Mouse (Mus musculus) effector memory CD4-positive, alpha-beta T cell, adult 5 months (primary cell): Measurements from ENCODE around the gene Tnfrsf26. TPM values are rescaled to one million over a fixed set of nuclear protein-coding genes. Genes with fewer than 3 reads are reported as not detected.

Experiments
- polyA plus RNA-seq: library from polyadenylated mRNA; unstranded; fragments of 100-300 nt; shearing (Covaris generic); gene quantifications from one replicate; pipeline ENCODE4 v1.2.1, GENCODE M21; 2017

Gene Tnfrsf26
- 48.8 TPM for polyA plus RNA-seq

DNA sequence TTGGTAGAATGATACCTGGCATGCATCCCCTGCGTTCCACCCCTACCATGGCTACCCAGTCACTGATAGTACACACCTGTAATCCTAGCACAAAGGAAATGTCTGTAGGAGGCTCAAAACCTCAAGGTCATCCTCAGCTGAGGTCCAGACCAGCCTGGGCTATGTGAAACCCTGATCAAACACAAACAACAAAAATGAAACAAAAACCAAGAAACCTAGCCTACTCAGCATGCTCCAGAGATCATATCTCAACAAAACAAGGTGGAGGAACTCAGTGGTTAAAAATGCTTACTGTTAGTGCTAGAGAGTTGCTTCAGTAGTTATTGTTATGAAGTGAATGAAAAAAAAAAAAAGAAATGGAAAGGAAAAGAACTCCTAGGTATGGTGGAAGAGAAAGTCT, at the start of gene Tnfrsf26:
Gene Tnfrsf26 (minus strand): TSS at position 183 of the 400 bp plus-strand sequence.

DNA sequence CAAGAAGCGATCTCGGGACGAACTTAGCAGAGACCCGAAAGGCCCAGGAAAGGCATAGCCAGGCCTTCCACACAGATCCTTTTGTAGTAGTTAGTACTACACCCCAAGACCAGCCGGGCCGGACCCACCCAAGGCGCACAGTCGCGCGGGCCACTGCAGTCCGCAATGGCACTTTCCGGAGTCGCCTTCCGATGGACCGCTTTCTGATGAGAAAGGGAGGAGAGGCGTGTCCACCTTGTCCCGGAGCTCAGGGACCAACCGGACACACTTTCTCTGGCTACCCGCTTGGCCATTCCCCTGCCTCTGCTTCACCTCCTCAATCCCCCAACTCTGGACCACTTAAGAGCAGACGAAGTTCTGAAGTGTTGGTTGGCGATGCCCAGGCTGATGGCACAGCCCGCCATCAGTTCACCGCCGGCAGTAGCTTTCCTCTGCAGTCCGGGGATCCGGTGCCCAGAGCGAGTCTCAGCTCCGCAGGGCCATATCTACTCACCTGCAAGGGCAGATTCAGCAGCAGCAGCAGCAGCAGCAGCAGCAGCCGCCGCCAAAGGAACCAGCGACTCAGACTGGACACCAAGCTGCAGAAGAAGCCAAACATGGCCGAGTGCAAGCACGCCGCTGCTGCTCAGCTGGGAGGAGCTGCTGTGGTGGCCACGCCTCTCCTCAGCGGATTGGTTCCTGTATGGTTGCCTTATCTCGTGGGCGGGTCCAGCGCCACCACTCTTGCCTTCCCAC, 20.7 kb upstream of the Tnfrsf26 start, which contains the start of gene Tnfrsf22:
Gene Tnfrsf22 (minus strand): TSS at position 628 of the 735 bp plus-strand sequence.

DNA sequence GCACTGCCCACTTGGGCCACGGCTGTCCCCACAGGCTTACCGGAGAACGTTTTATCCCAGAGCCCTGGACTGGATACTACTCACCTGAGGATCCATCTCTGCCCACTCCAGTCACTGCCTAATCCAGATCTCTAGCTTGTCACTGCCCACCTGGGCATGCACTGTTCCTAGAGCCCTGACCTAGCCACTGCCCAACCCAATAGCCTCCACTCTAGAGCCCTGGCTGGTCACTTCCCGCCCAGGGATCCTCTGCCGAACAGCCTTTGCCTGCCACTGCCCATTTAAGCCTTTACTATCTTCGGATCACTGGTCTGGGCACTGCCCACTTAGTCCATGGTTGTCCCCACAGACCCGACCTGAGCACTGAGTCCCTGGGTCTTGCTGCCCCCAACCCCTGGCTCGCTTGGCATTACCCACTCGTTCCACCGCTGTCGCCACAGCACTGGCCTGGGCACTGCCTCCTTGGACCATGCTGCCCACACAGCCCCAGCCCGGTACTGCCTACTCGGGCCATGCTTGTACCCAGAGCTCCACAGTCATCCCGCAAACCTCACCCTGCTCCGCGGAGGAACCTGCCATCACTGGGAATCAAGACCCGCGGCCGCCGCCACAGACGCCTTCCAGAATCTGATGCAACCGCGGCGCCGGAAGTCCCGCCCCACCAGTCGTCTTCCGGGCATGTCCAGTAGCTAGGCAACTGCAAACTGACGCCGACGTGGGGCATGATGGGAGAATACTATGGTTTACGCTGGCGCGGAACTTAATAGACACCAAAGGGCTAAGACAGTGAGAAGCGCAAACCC, 28.9 kb downstream of the Tnfrsf26 start, which contains the start of gene Cars:
Gene Cars (minus strand): TSS at position 663 of the 803 bp plus-strand sequence.

Other genes with a start within 250 kb of the Tnfrsf26 start
- 5.6 TPM for gene Cdkn1c, start 167.7 kb downstream of the Tnfrsf26 start, polyA plus RNA-seq
- gene Slc22a18, start 155.0 kb downstream of the Tnfrsf26 start, polyA plus RNA-seq = not detected
- not detected for gene Phlda2, start 125.6 kb downstream of the Tnfrsf26 start, polyA plus RNA-seq
- gene Nap1l4, start 79.6 kb downstream of the Tnfrsf26 start, polyA plus RNA-seq = 285 TPM
- 44.2 TPM for gene Cars, start 28.6 kb downstream of the Tnfrsf26 start, polyA plus RNA-seq
- gene Tnfrsf22, start 20.9 kb upstream of the Tnfrsf26 start, polyA plus RNA-seq = 14.9 TPM
- gene Tnfrsf23, start 57.1 kb upstream of the Tnfrsf26 start, polyA plus RNA-seq = 20.1 TPM
- gene Osbpl5, start 128.3 kb upstream of the Tnfrsf26 start, polyA plus RNA-seq = 21.4 TPM
- gene Mrgprg, start 138.3 kb upstream of the Tnfrsf26 start, polyA plus RNA-seq = not detected
- 1.1 TPM for gene Mrgpre, start 155.8 kb upstream of the Tnfrsf26 start, polyA plus RNA-seq
- 13.3 TPM for gene Nadsyn1, start 194.1 kb upstream of the Tnfrsf26 start, polyA plus RNA-seq
- gene Dhcr7, start 194.4 kb upstream of the Tnfrsf26 start, polyA plus RNA-seq = 14.6 TPM
- gene Gm498, start 238.1 kb upstream of the Tnfrsf26 start, polyA plus RNA-seq = not detected